Mouse (Mus musculus): ENCODE measurements around the gene Ogfr. TPM values are rescaled to one million over a fixed set of nuclear protein-coding genes. Genes with fewer than 3 reads are reported as not detected.

The Ogfr gene
- polyA plus RNA-seq, 1 experiment, result 75.7 TPM

DNA sequence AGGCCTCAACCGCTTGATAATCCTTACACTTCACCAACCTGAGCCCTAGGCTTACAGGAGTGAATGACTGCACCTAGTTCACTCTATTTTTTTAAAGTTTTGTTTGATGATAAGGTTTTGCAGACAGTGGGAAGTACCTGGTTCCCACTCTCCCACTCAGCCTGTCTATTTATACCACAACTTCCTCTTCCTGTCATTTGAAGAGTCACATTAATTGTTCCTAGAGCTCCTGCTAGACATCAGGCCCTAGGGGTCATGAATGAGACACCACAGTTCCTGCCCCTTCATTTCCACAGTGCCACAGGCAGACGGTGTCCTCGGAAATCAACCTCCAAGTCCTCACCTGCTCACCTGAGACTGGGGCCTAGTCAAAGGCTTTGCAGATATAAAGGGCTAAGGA is 32.6 kb upstream of the Ogfr start:
- peaks cover 4% of the 10 kb centered on the region; the same call in 1 of the 2 replicates for H3K4me1 ChIP-seq (replicated peaks; ENCODE audit: control insufficient read depth, insufficient read depth, low read length)
- DNase-seq, result no peak
- no peak overlapping the region for H3K4me3 ChIP-seq (ENCODE audit: control insufficient read depth, insufficient read depth, low read length)
- TF ChIP-seq CTCF (IDR thresholded peaks at IDR 0.05; ENCODE audit: borderline replicate concordance, control insufficient read depth, extremely low read depth, insufficient read depth, low read length, poor library complexity), result no peak
- no peak for TF ChIP-seq POLR2A (IDR thresholded peaks at IDR 0.05; ENCODE audit: control insufficient read depth, extremely low read depth, insufficient read depth, low read length, poor library complexity)
- H3K27me3 ChIP-seq (ENCODE audit: control insufficient read depth, insufficient read depth, low read length), result no peaks in the 10 kb centered on the region
- WGBS, result 15% methylated on average over 3 of the region's 3 CpGs
- no peak overlapping the region for H3K27ac ChIP-seq (ENCODE audit: control insufficient read depth, insufficient read depth, low read length)
- no peaks in the 10 kb centered on the region for H3K36me3 ChIP-seq (ENCODE audit: control insufficient read depth, insufficient read depth, low read length)

DNA sequence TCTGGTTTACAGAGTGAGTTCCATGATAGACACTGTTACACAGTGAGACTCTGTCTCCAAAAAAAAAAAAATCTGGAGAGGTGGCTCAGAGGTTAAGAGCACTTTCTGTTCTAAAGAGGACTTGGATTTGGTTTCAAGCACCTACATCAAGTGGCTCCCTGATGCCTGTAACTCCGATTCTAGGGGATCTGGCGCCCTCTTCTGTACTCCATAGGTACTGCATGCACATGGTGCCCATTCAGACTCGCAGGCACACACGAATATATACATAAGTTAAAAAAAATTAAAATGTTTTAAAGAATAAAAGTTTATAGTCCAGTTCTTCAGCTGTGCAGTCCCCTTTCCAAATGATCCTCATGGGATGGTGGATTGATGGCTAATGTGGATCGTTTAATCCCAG is 28.8 kb upstream of the Ogfr start:
- H3K4me3 ChIP-seq (ENCODE audit: control insufficient read depth, insufficient read depth, low read length), result no peak overlapping the region
- WGBS, result 70% methylated on average over 5 of the region's 5 CpGs
- peak; percentile 29 for DNase-seq
- H3K27me3 ChIP-seq (ENCODE audit: control insufficient read depth, insufficient read depth, low read length), result no peaks in the 10 kb centered on the region
- H3K36me3 ChIP-seq (ENCODE audit: control insufficient read depth, insufficient read depth, low read length), result no peaks in the 10 kb centered on the region
- H3K4me1 ChIP-seq (replicated peaks; ENCODE audit: control insufficient read depth, insufficient read depth, low read length), result peaks cover 4% of the 10 kb centered on the region; the same call in 1 of the 2 replicates
- no peak overlapping the region for H3K27ac ChIP-seq (ENCODE audit: control insufficient read depth, insufficient read depth, low read length)
- TF ChIP-seq CTCF (IDR thresholded peaks at IDR 0.05; ENCODE audit: borderline replicate concordance, control insufficient read depth, extremely low read depth, insufficient read depth, low read length, poor library complexity) (no peak), POLR2A (IDR thresholded peaks at IDR 0.05; ENCODE audit: control insufficient read depth, extremely low read depth, insufficient read depth, low read length, poor library complexity) (no peak)

DNA sequence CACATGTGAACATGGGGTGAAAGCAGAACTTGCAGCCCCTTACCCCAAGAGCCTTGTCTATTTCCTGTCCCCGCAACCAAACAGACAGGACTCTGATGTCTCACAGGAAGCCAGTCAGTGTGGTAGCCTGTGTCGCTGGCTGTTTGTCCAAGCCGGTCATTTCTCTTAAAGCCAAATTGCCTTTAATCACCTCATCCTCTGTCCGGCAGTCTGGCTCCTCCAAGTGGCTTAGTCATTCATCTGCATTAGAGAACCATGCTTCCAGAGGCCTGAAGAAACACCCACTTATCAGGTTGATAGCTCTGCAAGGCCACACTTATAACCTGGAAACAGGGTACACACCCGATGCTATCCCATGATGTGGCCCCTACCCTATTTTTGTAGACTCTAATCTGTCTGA is 26.9 kb upstream of the Ogfr start:
- Histone ChIP-seq H3K27me3 (ENCODE audit: control insufficient read depth, insufficient read depth, low read length) (no peaks in the 10 kb centered on the region), H3K4me1 (replicated peaks; ENCODE audit: control insufficient read depth, insufficient read depth, low read length) (no peaks in the 10 kb centered on the region), H3K27ac (ENCODE audit: control insufficient read depth, insufficient read depth, low read length) (no peak overlapping the region), H3K36me3 (ENCODE audit: control insufficient read depth, insufficient read depth, low read length) (no peaks in the 10 kb centered on the region), H3K4me3 (ENCODE audit: control insufficient read depth, insufficient read depth, low read length) (no peak overlapping the region)
- no peak for TF ChIP-seq POLR2A (IDR thresholded peaks at IDR 0.05; ENCODE audit: control insufficient read depth, extremely low read depth, insufficient read depth, low read length, poor library complexity)
- TF ChIP-seq CTCF (IDR thresholded peaks at IDR 0.05; ENCODE audit: borderline replicate concordance, control insufficient read depth, extremely low read depth, insufficient read depth, low read length, poor library complexity), result no peak
- 74% methylated on average over 5 of the region's 5 CpGs for WGBS
- DNase-seq, result no peak

DNA sequence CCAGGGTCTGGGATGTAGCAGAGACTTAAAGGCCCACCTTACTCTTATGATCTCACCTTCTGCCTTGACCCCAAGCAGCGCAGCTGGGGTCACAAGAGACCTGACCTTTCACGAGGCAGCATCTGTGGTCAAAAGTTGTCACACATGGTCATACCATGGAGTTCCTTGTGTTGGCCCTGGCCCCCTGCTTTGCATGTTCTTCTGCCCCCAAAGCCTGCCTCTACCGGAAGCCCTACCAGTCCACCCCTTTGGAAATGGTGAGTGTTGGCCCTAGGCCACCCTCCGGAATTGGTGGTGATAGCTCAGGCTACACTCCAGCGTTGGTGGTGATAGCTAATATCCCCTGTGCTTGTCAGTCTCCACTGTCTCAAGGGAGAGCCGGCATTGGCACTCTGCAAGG is 25.7 kb upstream of the Ogfr start:
- no peaks in the 10 kb centered on the region for H3K4me1 ChIP-seq (replicated peaks; ENCODE audit: control insufficient read depth, insufficient read depth, low read length)
- no peaks in the 10 kb centered on the region for H3K27me3 ChIP-seq (ENCODE audit: control insufficient read depth, insufficient read depth, low read length)
- TF ChIP-seq CTCF (IDR thresholded peaks at IDR 0.05; ENCODE audit: borderline replicate concordance, control insufficient read depth, extremely low read depth, insufficient read depth, low read length, poor library complexity) (no peak), POLR2A (IDR thresholded peaks at IDR 0.05; ENCODE audit: control insufficient read depth, extremely low read depth, insufficient read depth, low read length, poor library complexity) (no peak)
- no peak overlapping the region for H3K27ac ChIP-seq (ENCODE audit: control insufficient read depth, insufficient read depth, low read length)
- WGBS, result 78% methylated on average over 6 of the region's 6 CpGs
- no peak overlapping the region for H3K4me3 ChIP-seq (ENCODE audit: control insufficient read depth, insufficient read depth, low read length)
- DNase-seq, result no peak
- H3K36me3 ChIP-seq (ENCODE audit: control insufficient read depth, insufficient read depth, low read length), result no peaks in the 10 kb centered on the region

DNA sequence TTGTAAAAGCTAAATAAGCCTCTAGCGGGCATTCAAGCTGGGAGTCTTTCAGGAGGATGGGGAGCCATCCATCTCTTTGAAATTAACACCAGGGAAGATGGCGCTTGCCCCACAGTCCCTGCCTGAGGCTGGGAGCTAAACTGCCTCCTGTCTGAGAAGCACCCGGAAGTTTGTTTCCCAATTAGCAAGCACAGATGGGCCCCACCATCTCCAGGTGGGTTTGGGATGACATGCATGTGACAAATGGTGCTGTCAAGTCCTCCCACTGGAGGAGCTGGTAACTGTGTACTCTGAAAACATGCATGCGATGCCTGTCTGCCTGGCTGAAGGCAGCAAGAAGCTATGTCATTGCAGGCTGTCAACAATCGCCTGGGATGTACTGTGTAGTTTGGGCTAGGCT is 25.2 kb upstream of the Ogfr start:
- no peak overlapping the region for H3K4me3 ChIP-seq (ENCODE audit: control insufficient read depth, insufficient read depth, low read length)
- 77% methylated on average over 5 of the region's 5 CpGs for WGBS
- TF ChIP-seq POLR2A (IDR thresholded peaks at IDR 0.05; ENCODE audit: control insufficient read depth, extremely low read depth, insufficient read depth, low read length, poor library complexity), result no peak
- TF ChIP-seq CTCF (IDR thresholded peaks at IDR 0.05; ENCODE audit: borderline replicate concordance, control insufficient read depth, extremely low read depth, insufficient read depth, low read length, poor library complexity), result no peak

DNA sequence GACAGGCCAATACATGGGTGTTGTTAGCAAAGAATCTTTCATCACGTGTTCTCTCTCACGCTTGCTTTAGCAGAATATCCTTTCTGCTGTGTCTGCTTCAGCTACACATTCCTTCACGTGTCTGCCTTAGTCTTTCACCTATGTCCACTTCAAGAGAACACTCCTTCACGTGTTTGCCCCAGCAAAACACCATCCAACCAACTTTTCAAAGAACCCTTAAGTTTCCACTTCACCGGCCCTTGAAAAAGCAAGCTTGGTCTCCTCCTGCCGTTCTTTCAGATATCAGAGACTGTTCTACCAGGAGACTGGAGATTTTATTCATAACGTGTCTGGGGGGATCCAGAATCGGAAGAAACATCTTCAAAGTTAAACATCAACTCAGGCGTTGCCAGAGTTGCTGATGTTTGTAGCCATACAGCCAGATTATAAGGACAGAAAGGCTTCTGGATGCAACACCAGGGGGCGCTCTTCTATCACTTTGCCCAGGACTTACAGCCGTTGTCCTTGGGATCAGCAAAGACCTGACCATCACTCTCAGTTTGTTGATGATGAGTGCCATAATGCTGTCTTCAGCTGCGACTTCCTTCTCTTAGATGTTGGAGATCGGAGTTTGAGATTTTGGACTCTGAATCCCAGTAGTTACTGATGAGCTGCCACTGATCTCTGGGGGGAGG is 22.7 kb upstream of the Ogfr start:
- Histone ChIP-seq H3K4me3 (ENCODE audit: control insufficient read depth, insufficient read depth, low read length) (no peak overlapping the region), H3K36me3 (ENCODE audit: control insufficient read depth, insufficient read depth, low read length) (no peaks in the 10 kb centered on the region), H3K4me1 (replicated peaks; ENCODE audit: control insufficient read depth, insufficient read depth, low read length) (no peaks in the 10 kb centered on the region), H3K27me3 (ENCODE audit: control insufficient read depth, insufficient read depth, low read length) (no peaks in the 10 kb centered on the region), H3K27ac (ENCODE audit: control insufficient read depth, insufficient read depth, low read length) (no peak overlapping the region)
- 39% methylated on average over 13 of the region's 13 CpGs for WGBS
- DNase-seq, result peak; percentile 42
- TF ChIP-seq POLR2A (IDR thresholded peaks at IDR 0.05; ENCODE audit: control insufficient read depth, extremely low read depth, insufficient read depth, low read length, poor library complexity) (no peak), CTCF (IDR thresholded peaks at IDR 0.05; ENCODE audit: borderline replicate concordance, control insufficient read depth, extremely low read depth, insufficient read depth, low read length, poor library complexity) (no peak)

More for the DNA sequence above, 25.2 kb upstream of the Ogfr start:
- no peaks in the 10 kb centered on the region for H3K27me3 ChIP-seq (ENCODE audit: control insufficient read depth, insufficient read depth, low read length)
- no peaks in the 10 kb centered on the region for H3K36me3 ChIP-seq (ENCODE audit: control insufficient read depth, insufficient read depth, low read length)
- DNase-seq, result no peak
- H3K4me1 ChIP-seq (replicated peaks; ENCODE audit: control insufficient read depth, insufficient read depth, low read length), result no peaks in the 10 kb centered on the region
- no peak overlapping the region for H3K27ac ChIP-seq (ENCODE audit: control insufficient read depth, insufficient read depth, low read length)

Measured in thymus, adult 2 months (tissue).